Mouse (Mus musculus): Measurements from ENCODE around the gene Fgd5. TPM values are rescaled to one million over a fixed set of nuclear protein-coding genes. Genes with fewer than 3 reads are reported as not detected.
"Not testable (repeated sequence)": the region's sequence is repeated elsewhere in the genome, so short reads cannot be mapped to it uniquely, and the experiment has no call there.

The Fgd5 gene
- polyA plus RNA-seq, 1 experiment from 2014 or later: 11.9 TPM

GRCm38 (mm10) chr6:92065721-92066496 is 87.2 kb downstream of the Fgd5 start:
- ATAC-seq (replicated peaks; ENCODE audit: low FRiP score, low read depth): no peak
- H3K4me2 ChIP-seq (ENCODE audit: low read length): no peak overlapping the region
- H3K27me3 ChIP-seq (ENCODE audit: insufficient read depth, low read length): no peaks in the 10 kb centered on the region
- H3K4me1 ChIP-seq (replicated peaks; ENCODE audit: insufficient read depth, low read length): no peaks in the 10 kb centered on the region
- no peak overlapping the region for H3K4me3 ChIP-seq (replicated peaks; ENCODE audit: low read depth, low read length)
- peak; percentile 69 for DNase-seq (ENCODE audit: low spot score)
- no peak overlapping the region for H3K27ac ChIP-seq
- peak; percentile 85 for TF ChIP-seq CTCF (IDR thresholded peaks at IDR 0.05; ENCODE audit: low read depth)
- 52% methylated on average over 12 of the region's 12 CpGs for WGBS
- H3K36me3 ChIP-seq (ENCODE audit: insufficient read depth, low read length): 0 out of 2 replicates have a peak, but pooled peaks cover 4% of the 10 kb centered on the region
- no peak overlapping the region for H3K9ac ChIP-seq (ENCODE audit: low read depth, low read length)
- H3K9me3 ChIP-seq (replicated peaks; ENCODE audit: low read length): no peaks in the 10 kb centered on the region

GRCm38 (mm10) chr6:92067146-92067790 is 88.6 kb downstream of the Fgd5 start:
- Histone ChIP-seq H3K4me1 (replicated peaks; ENCODE audit: insufficient read depth, low read length) (no peaks in the 10 kb centered on the region), H3K9ac (ENCODE audit: low read depth, low read length) (no peak overlapping the region), H3K36me3 (ENCODE audit: insufficient read depth, low read length) (0 out of 2 replicates have a peak, but pooled peaks cover 4% of the 10 kb centered on the region), H3K4me2 (ENCODE audit: low read length) (no peak overlapping the region), H3K9me3 (replicated peaks; ENCODE audit: low read length) (no peaks in the 10 kb centered on the region), H3K27me3 (ENCODE audit: insufficient read depth, low read length) (no peaks in the 10 kb centered on the region), H3K27ac (no peak overlapping the region), H3K4me3 (replicated peaks; ENCODE audit: low read depth, low read length) (no peak overlapping the region)
- TF ChIP-seq CTCF (IDR thresholded peaks at IDR 0.05; ENCODE audit: low read depth): peak; percentile 98
- 31% methylated on average over 16 of the region's 16 CpGs for WGBS
- ATAC-seq (replicated peaks; ENCODE audit: low FRiP score, low read depth) (peak; percentile 67), DNase-seq (ENCODE audit: low spot score) (peak; percentile 88)

- no peak overlapping the region for H3K4me3 ChIP-seq (replicated peaks; ENCODE audit: low read depth, low read length)
- ATAC-seq (replicated peaks; ENCODE audit: low FRiP score, low read depth) (peak; percentile 57), DNase-seq (ENCODE audit: low spot score) (no peak)
- H3K27ac ChIP-seq: no peak overlapping the region
- no peak overlapping the region for H3K9ac ChIP-seq (ENCODE audit: low read depth, low read length)
- 0 out of 2 replicates have a peak, but pooled peaks cover 4% of the 10 kb centered on the region for H3K36me3 ChIP-seq (ENCODE audit: insufficient read depth, low read length)
- H3K4me1 ChIP-seq (replicated peaks; ENCODE audit: insufficient read depth, low read length): no peaks in the 10 kb centered on the region
- no peaks in the 10 kb centered on the region for H3K9me3 ChIP-seq (replicated peaks; ENCODE audit: low read length)
- TF ChIP-seq CTCF (IDR thresholded peaks at IDR 0.05; ENCODE audit: low read depth): peak; percentile 55
- 39% methylated on average over 15 of the region's 15 CpGs for WGBS
- H3K27me3 ChIP-seq (ENCODE audit: insufficient read depth, low read length): no peaks in the 10 kb centered on the region
- no peak overlapping the region for H3K4me2 ChIP-seq (ENCODE audit: low read length)
Measured at GRCm38 (mm10) chr6:92071121-92071839, 92.6 kb downstream of the Fgd5 start.

- no peak for TF ChIP-seq CTCF (IDR thresholded peaks at IDR 0.05; ENCODE audit: low read depth)
- DNase-seq (ENCODE audit: low spot score): no peak
- Histone ChIP-seq H3K4me1 (replicated peaks; ENCODE audit: insufficient read depth, low read length) (no peaks in the 10 kb centered on the region), H3K27me3 (ENCODE audit: insufficient read depth, low read length) (no peaks in the 10 kb centered on the region), H3K9ac (ENCODE audit: low read depth, low read length) (no peak overlapping the region), H3K36me3 (ENCODE audit: insufficient read depth, low read length) (no peaks in the 10 kb centered on the region), H3K9me3 (replicated peaks; ENCODE audit: low read length) (no peaks in the 10 kb centered on the region), H3K4me2 (ENCODE audit: low read length) (no peak overlapping the region), H3K4me3 (replicated peaks; ENCODE audit: low read depth, low read length) (no peak overlapping the region), H3K27ac (no peak overlapping the region)
- no peak for ATAC-seq (replicated peaks; ENCODE audit: low FRiP score, low read depth)
- 96% methylated on average over 2 of the region's 2 CpGs for WGBS
Measured at GRCm38 (mm10) chr6:92080730-92081129, 102.1 kb downstream of the Fgd5 start.

GRCm38 (mm10) chr6:92082756-92083155 is 104.1 kb downstream of the Fgd5 start:
- no peak overlapping the region for H3K4me2 ChIP-seq (ENCODE audit: low read length)
- WGBS: 86% methylated on average over 4 of the region's 4 CpGs
- H3K27me3 ChIP-seq (ENCODE audit: insufficient read depth, low read length): no peaks in the 10 kb centered on the region
- no peaks in the 10 kb centered on the region for H3K4me1 ChIP-seq (replicated peaks; ENCODE audit: insufficient read depth, low read length)
- no peak for ATAC-seq (replicated peaks; ENCODE audit: low FRiP score, low read depth)
- no peak overlapping the region for H3K4me3 ChIP-seq (replicated peaks; ENCODE audit: low read depth, low read length)
- DNase-seq (ENCODE audit: low spot score): no peak
- H3K9ac ChIP-seq (ENCODE audit: low read depth, low read length): no peak overlapping the region
- no peaks in the 10 kb centered on the region for H3K36me3 ChIP-seq (ENCODE audit: insufficient read depth, low read length)
- H3K9me3 ChIP-seq (replicated peaks; ENCODE audit: low read length): no peaks in the 10 kb centered on the region
- no peak for TF ChIP-seq CTCF (IDR thresholded peaks at IDR 0.05; ENCODE audit: low read depth)
- H3K27ac ChIP-seq: no peak overlapping the region

GRCm38 (mm10) chr6:92084932-92085331 is 106.3 kb downstream of the Fgd5 start:
- no peak overlapping the region for H3K27ac ChIP-seq
- no peak for TF ChIP-seq CTCF (IDR thresholded peaks at IDR 0.05; ENCODE audit: low read depth)
- no peaks in the 10 kb centered on the region for H3K36me3 ChIP-seq (ENCODE audit: insufficient read depth, low read length)
- no peak overlapping the region for H3K9ac ChIP-seq (ENCODE audit: low read depth, low read length)
- 75% methylated on average over 3 of the region's 3 CpGs for WGBS
- no peaks in the 10 kb centered on the region for H3K4me1 ChIP-seq (replicated peaks; ENCODE audit: insufficient read depth, low read length)
- H3K27me3 ChIP-seq (ENCODE audit: insufficient read depth, low read length): no peaks in the 10 kb centered on the region
- H3K9me3 ChIP-seq (replicated peaks; ENCODE audit: low read length): no peaks in the 10 kb centered on the region
- DNase-seq (ENCODE audit: low spot score): peak; percentile 34
- ATAC-seq (replicated peaks; ENCODE audit: low FRiP score, low read depth): no peak
- no peak overlapping the region for H3K4me2 ChIP-seq (ENCODE audit: low read length)
- H3K4me3 ChIP-seq (replicated peaks; ENCODE audit: low read depth, low read length): no peak overlapping the region

GRCm38 (mm10) chr6:92089141-92089540 is 110.5 kb downstream of the Fgd5 start:
- not testable (repeated sequence) for H3K9me3 ChIP-seq (replicated peaks; ENCODE audit: low read length); H3K27ac ChIP-seq; H3K4me2 ChIP-seq (ENCODE audit: low read length); H3K27me3 ChIP-seq (ENCODE audit: insufficient read depth, low read length); DNase-seq (ENCODE audit: low spot score); ATAC-seq (replicated peaks; ENCODE audit: low FRiP score, low read depth); H3K9ac ChIP-seq (ENCODE audit: low read depth, low read length); H3K4me3 ChIP-seq (replicated peaks; ENCODE audit: low read depth, low read length); H3K4me1 ChIP-seq (replicated peaks; ENCODE audit: insufficient read depth, low read length); H3K36me3 ChIP-seq (ENCODE audit: insufficient read depth, low read length)
- 88% methylated on average over 7 of the region's 7 CpGs for WGBS
